Mouse (Mus musculus): ENCODE measurements at regions not wholly inside any gene's neighbourhood (a gene's known extent, or its start where the extent isn't known, plus 50 kb on each side); places are given as distances from the start of the nearest gene placed in this dataset.

GRCm38 (mm10) chr9:115777097-115777864, 132.0 kb upstream of the Gadl1 start:
- ATAC-seq (ENCODE audit: insufficient read depth, low read depth), result no peak
- Histone ChIP-seq H3K36me3 (replicated peaks; ENCODE audit: control insufficient read depth, insufficient read depth, low read length) (no peaks in the 10 kb centered on the region), H3K27ac (ENCODE audit: low read depth) (no peak overlapping the region), H3K9me3 (replicated peaks; ENCODE audit: control insufficient read depth, low read length) (no peaks in the 10 kb centered on the region), H3K9ac (replicated peaks; ENCODE audit: low read depth, low read length) (no peak overlapping the region), H3K4me3 (ENCODE audit: low read depth, low read length) (no peak overlapping the region), H3K4me1 (ENCODE audit: control insufficient read depth, insufficient read depth) (no peaks in the 10 kb centered on the region), H3K4me2 (ENCODE audit: low read depth, low read length) (no peak overlapping the region), H3K27me3 (ENCODE audit: control insufficient read depth, insufficient read depth, low read length) (no peaks in the 10 kb centered on the region)
- TF ChIP-seq CTCF (IDR thresholded peaks at IDR 0.05; ENCODE audit: low read depth), result no peak
- no peak for TF ChIP-seq EP300 (IDR thresholded peaks at IDR 0.05; ENCODE audit: low read depth)
- DNase-seq (ENCODE audit: low spot score), result no peak
- WGBS, result 76% methylated on average over 9 of the region's 9 CpGs

- H3K36me3 ChIP-seq (replicated peaks; ENCODE audit: control insufficient read depth, insufficient read depth, low read length), result no peaks in the 10 kb centered on the region
- no peaks in the 10 kb centered on the region for H3K27me3 ChIP-seq (ENCODE audit: control insufficient read depth, insufficient read depth, low read length)
- no peak overlapping the region for H3K27ac ChIP-seq (ENCODE audit: low read depth)
- ATAC-seq (ENCODE audit: insufficient read depth, low read depth) (no peak), DNase-seq (ENCODE audit: low spot score) (no peak)
- WGBS, result 24% methylated on average over 5 of the region's 5 CpGs
- H3K9ac ChIP-seq (replicated peaks; ENCODE audit: low read depth, low read length), result no peak overlapping the region
- no peaks in the 10 kb centered on the region for H3K9me3 ChIP-seq (replicated peaks; ENCODE audit: control insufficient read depth, low read length)
- H3K4me3 ChIP-seq (ENCODE audit: low read depth, low read length), result no peak overlapping the region
- H3K4me1 ChIP-seq (ENCODE audit: control insufficient read depth, insufficient read depth), result no peaks in the 10 kb centered on the region
- H3K4me2 ChIP-seq (ENCODE audit: low read depth, low read length), result no peak overlapping the region
- TF ChIP-seq EP300 (IDR thresholded peaks at IDR 0.05; ENCODE audit: low read depth) (no peak), CTCF (IDR thresholded peaks at IDR 0.05; ENCODE audit: low read depth) (no peak)
Observed at GRCm38 (mm10) chr9:115778862-115779261, 130.4 kb upstream of the Gadl1 start.

- Histone ChIP-seq H3K4me2 (ENCODE audit: low read depth, low read length) (no peak overlapping the region), H3K4me3 (ENCODE audit: low read depth, low read length) (no peak overlapping the region), H3K27me3 (ENCODE audit: control insufficient read depth, insufficient read depth, low read length) (no peaks in the 10 kb centered on the region), H3K27ac (ENCODE audit: low read depth) (no peak overlapping the region), H3K9me3 (replicated peaks; ENCODE audit: control insufficient read depth, low read length) (no peaks in the 10 kb centered on the region), H3K36me3 (replicated peaks; ENCODE audit: control insufficient read depth, insufficient read depth, low read length) (no peaks in the 10 kb centered on the region), H3K4me1 (ENCODE audit: control insufficient read depth, insufficient read depth) (peaks cover 9% of the 10 kb centered on the region), H3K9ac (replicated peaks; ENCODE audit: low read depth, low read length) (no peak overlapping the region)
- 89% methylated on average over 3 of the region's 3 CpGs for whole genome bisulfite sequencing
- no peak for DNase-seq (ENCODE audit: low spot score)
- ATAC-seq (ENCODE audit: insufficient read depth, low read depth), result no peak
- TF ChIP-seq CTCF (IDR thresholded peaks at IDR 0.05; ENCODE audit: low read depth) (no peak), EP300 (IDR thresholded peaks at IDR 0.05; ENCODE audit: low read depth) (no peak)
Observed at GRCm38 (mm10) chr9:115799330-115799729, 109.9 kb upstream of the Gadl1 start.

- no peak for DNase-seq (ENCODE audit: low spot score)
- H3K9ac ChIP-seq (replicated peaks; ENCODE audit: low read depth, low read length), result no peak overlapping the region
- peaks cover 9% of the 10 kb centered on the region for H3K4me1 ChIP-seq (ENCODE audit: control insufficient read depth, insufficient read depth)
- no peak overlapping the region for H3K4me3 ChIP-seq (ENCODE audit: low read depth, low read length)
- ATAC-seq (ENCODE audit: insufficient read depth, low read depth), result no peak
- no peaks in the 10 kb centered on the region for H3K27me3 ChIP-seq (ENCODE audit: control insufficient read depth, insufficient read depth, low read length)
- H3K36me3 ChIP-seq (replicated peaks; ENCODE audit: control insufficient read depth, insufficient read depth, low read length), result no peaks in the 10 kb centered on the region
- H3K27ac ChIP-seq (ENCODE audit: low read depth), result no peak overlapping the region
- H3K4me2 ChIP-seq (ENCODE audit: low read depth, low read length), result no peak overlapping the region
- 54% methylated on average over 6 of the region's 6 CpGs for WGBS
- TF ChIP-seq EP300 (IDR thresholded peaks at IDR 0.05; ENCODE audit: low read depth), result no peak
- no peaks in the 10 kb centered on the region for H3K9me3 ChIP-seq (replicated peaks; ENCODE audit: control insufficient read depth, low read length)
Observed at GRCm38 (mm10) chr9:115800624-115801023, 108.6 kb upstream of the Gadl1 start.

DNA sequence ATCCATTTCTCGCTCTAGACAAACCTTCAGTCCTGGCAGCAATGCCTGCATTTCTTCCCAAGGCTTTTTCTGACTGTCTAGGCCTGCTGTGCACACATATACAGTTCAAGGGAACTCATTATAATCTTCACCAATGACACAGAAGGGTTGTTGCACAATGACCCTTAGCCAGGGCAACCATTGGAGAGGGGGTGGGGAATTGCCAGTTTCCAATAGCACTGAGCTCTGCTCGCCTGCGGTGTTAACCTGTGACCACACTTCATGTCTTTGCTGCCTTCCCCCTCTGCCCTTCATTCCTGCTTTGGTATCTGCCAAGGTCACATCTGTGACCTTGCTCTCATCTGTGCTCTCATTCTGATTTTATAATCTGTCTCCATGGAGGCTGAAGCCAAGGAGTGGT, 106.2 kb upstream of the Gadl1 start:
- Histone ChIP-seq H3K4me3 (ENCODE audit: low read depth, low read length) (no peak overlapping the region), H3K27me3 (ENCODE audit: control insufficient read depth, insufficient read depth, low read length) (no peaks in the 10 kb centered on the region), H3K36me3 (replicated peaks; ENCODE audit: control insufficient read depth, insufficient read depth, low read length) (no peaks in the 10 kb centered on the region), H3K9me3 (replicated peaks; ENCODE audit: control insufficient read depth, low read length) (no peaks in the 10 kb centered on the region), H3K9ac (replicated peaks; ENCODE audit: low read depth, low read length) (no peak overlapping the region), H3K27ac (ENCODE audit: low read depth) (no peak overlapping the region), H3K4me2 (ENCODE audit: low read depth, low read length) (no peak overlapping the region), H3K4me1 (ENCODE audit: control insufficient read depth, insufficient read depth) (no peaks in the 10 kb centered on the region; the same call in 1 of the 2 replicates)
- ATAC-seq (ENCODE audit: insufficient read depth, low read depth), result no peak
- TF ChIP-seq EP300 (IDR thresholded peaks at IDR 0.05; ENCODE audit: low read depth) (no peak), CTCF (IDR thresholded peaks at IDR 0.05; ENCODE audit: low read depth) (no peak)
- WGBS, result 85% methylated on average over 3 of the region's 3 CpGs
- no peak for DNase-seq (ENCODE audit: low spot score)

DNA sequence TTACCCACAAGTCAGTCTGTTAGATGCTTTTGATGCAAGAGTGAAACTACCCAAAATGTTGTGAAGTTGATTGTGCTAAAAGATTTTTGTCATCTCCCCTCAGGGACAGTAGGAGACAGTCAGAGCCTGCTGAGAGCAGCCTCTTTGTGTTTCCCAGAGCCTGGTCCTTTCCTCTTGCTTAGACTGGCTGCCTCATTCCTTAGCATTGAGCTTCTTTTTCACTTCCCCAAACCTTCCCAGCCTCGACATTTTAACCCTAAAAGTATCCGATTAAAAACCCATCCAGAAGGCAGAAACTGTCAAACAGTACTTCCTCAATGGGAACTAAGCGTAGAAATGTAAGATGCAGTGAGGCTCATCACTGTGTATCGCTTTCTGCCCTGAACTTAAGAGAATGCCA, 104.0 kb upstream of the Gadl1 start:
- Histone ChIP-seq H3K4me3 (ENCODE audit: low read depth, low read length) (no peak overlapping the region), H3K27ac (ENCODE audit: low read depth) (no peak overlapping the region), H3K9me3 (replicated peaks; ENCODE audit: control insufficient read depth, low read length) (no peaks in the 10 kb centered on the region), H3K4me2 (ENCODE audit: low read depth, low read length) (no peak overlapping the region), H3K9ac (replicated peaks; ENCODE audit: low read depth, low read length) (no peak overlapping the region), H3K27me3 (ENCODE audit: control insufficient read depth, insufficient read depth, low read length) (no peaks in the 10 kb centered on the region), H3K4me1 (ENCODE audit: control insufficient read depth, insufficient read depth) (no peaks in the 10 kb centered on the region), H3K36me3 (replicated peaks; ENCODE audit: control insufficient read depth, insufficient read depth, low read length) (no peaks in the 10 kb centered on the region)
- no peak for TF ChIP-seq CTCF (IDR thresholded peaks at IDR 0.05; ENCODE audit: low read depth)
- no peak for TF ChIP-seq EP300 (IDR thresholded peaks at IDR 0.05; ENCODE audit: low read depth)
- DNase-seq (ENCODE audit: low spot score), result no peak
- 53% methylated on average over 4 of the region's 4 CpGs for WGBS
- ATAC-seq (ENCODE audit: insufficient read depth, low read depth), result no peak
